Mouse (Mus musculus): ENCODE results near the gene Slc35e3. TPM values are rescaled to one million over a fixed set of nuclear protein-coding genes. Genes with fewer than 3 reads are reported as not detected.

The Slc35e3 gene
- polyA plus RNA-seq, 1 experiment from 2014 or later = 11.7 TPM

- Histone ChIP-seq H3K9me3 (no peaks in the 10 kb centered on the region), H3K4me2 (replicated peaks) (no peak overlapping the region), H3K27me3 (replicated peaks) (no peaks in the 10 kb centered on the region), H3K27ac (no peak overlapping the region), H3K36me3 (peaks cover 56% of the 10 kb centered on the region), H3K9ac (no peak overlapping the region), H3K4me1 (replicated peaks) (no peaks in the 10 kb centered on the region), H3K4me3 (replicated peaks) (no peak overlapping the region)
- no peak for ATAC-seq
- WGBS = 90% methylated on average over 6 of the region's 6 CpGs
Measured at GRCm38 (mm10) chr10:117701034-117701829, 44.9 kb downstream of the Slc35e3 start.

GRCm38 (mm10) chr10:117700450-117700849, 45.7 kb downstream of the Slc35e3 start:
- Histone ChIP-seq H3K36me3 (peaks cover 62% of the 10 kb centered on the region), H3K4me3 (replicated peaks) (no peak overlapping the region), H3K4me2 (replicated peaks) (no peak overlapping the region), H3K9ac (no peak overlapping the region), H3K9me3 (no peaks in the 10 kb centered on the region), H3K27me3 (replicated peaks) (no peaks in the 10 kb centered on the region), H3K27ac (no peak overlapping the region), H3K4me1 (replicated peaks) (no peaks in the 10 kb centered on the region)
- WGBS = 82% methylated on average over 1 of the region's 1 CpGs
- no peak for ATAC-seq

- no peak for ATAC-seq
- Histone ChIP-seq H3K9ac (no peak overlapping the region), H3K4me2 (replicated peaks) (no peak overlapping the region), H3K27ac (no peak overlapping the region), H3K4me1 (replicated peaks) (no peaks in the 10 kb centered on the region), H3K4me3 (replicated peaks) (no peak overlapping the region), H3K36me3 (peaks cover 60% of the 10 kb centered on the region), H3K9me3 (no peaks in the 10 kb centered on the region), H3K27me3 (replicated peaks) (no peaks in the 10 kb centered on the region)
- WGBS = 97% methylated on average over 4 of the region's 4 CpGs
Measured at GRCm38 (mm10) chr10:117699914-117700313, 46.3 kb downstream of the Slc35e3 start.

GRCm38 (mm10) chr10:117698313-117699138, 47.6 kb downstream of the Slc35e3 start:
- WGBS = 95% methylated on average over 10 of the region's 10 CpGs
- Histone ChIP-seq H3K9ac (no peak overlapping the region), H3K4me2 (replicated peaks) (no peak overlapping the region), H3K4me3 (replicated peaks) (no peak overlapping the region), H3K27ac (no peak overlapping the region), H3K36me3 (peaks cover 58% of the 10 kb centered on the region), H3K27me3 (replicated peaks) (no peaks in the 10 kb centered on the region), H3K9me3 (no peaks in the 10 kb centered on the region), H3K4me1 (replicated peaks) (no peaks in the 10 kb centered on the region)
- ATAC-seq = no peak

- no peak overlapping the region for H3K4me2 ChIP-seq (replicated peaks)
- WGBS = 97% methylated on average over 3 of the region's 3 CpGs
- no peak overlapping the region for H3K27ac ChIP-seq
- peaks cover 57% of the 10 kb centered on the region for H3K36me3 ChIP-seq
- H3K4me1 ChIP-seq (replicated peaks) = no peaks in the 10 kb centered on the region
- no peak overlapping the region for H3K9ac ChIP-seq
- no peaks in the 10 kb centered on the region for H3K27me3 ChIP-seq (replicated peaks)
- H3K9me3 ChIP-seq = no peaks in the 10 kb centered on the region
- no peak overlapping the region for H3K4me3 ChIP-seq (replicated peaks)
- no peak for ATAC-seq
Measured at GRCm38 (mm10) chr10:117697561-117698115, 48.5 kb downstream of the Slc35e3 start.

GRCm38 (mm10) chr10:117696827-117697560, 49.2 kb downstream of the Slc35e3 start:
- ATAC-seq = no peak
- WGBS = 89% methylated on average over 6 of the region's 6 CpGs

GRCm38 (mm10) chr10:117696021-117696826, 49.9 kb downstream of the Slc35e3 start:
- Histone ChIP-seq H3K9me3 (no peaks in the 10 kb centered on the region), H3K9ac (no peak overlapping the region), H3K4me2 (replicated peaks) (no peak overlapping the region), H3K4me1 (replicated peaks) (no peaks in the 10 kb centered on the region), H3K27ac (no peak overlapping the region), H3K36me3 (peaks cover 59% of the 10 kb centered on the region), H3K4me3 (replicated peaks) (no peak overlapping the region), H3K27me3 (replicated peaks) (no peaks in the 10 kb centered on the region)
- 89% methylated on average over 8 of the region's 8 CpGs for WGBS
- ATAC-seq = no peak

More at GRCm38 (mm10) chr10:117696827-117697560, 49.2 kb downstream of the Slc35e3 start:
- H3K4me3 ChIP-seq (replicated peaks) = no peak overlapping the region
- H3K36me3 ChIP-seq = peaks cover 59% of the 10 kb centered on the region
- no peak overlapping the region for H3K9ac ChIP-seq
- no peaks in the 10 kb centered on the region for H3K27me3 ChIP-seq (replicated peaks)
- H3K4me2 ChIP-seq (replicated peaks) = no peak overlapping the region
- no peaks in the 10 kb centered on the region for H3K4me1 ChIP-seq (replicated peaks)
- no peak overlapping the region for H3K27ac ChIP-seq
- no peaks in the 10 kb centered on the region for H3K9me3 ChIP-seq

GRCm38 (mm10) chr10:117695605-117696004, 50.6 kb downstream of the Slc35e3 start:
- Histone ChIP-seq H3K27me3 (replicated peaks) (no peaks in the 10 kb centered on the region), H3K4me3 (replicated peaks) (no peak overlapping the region), H3K4me1 (replicated peaks) (no peaks in the 10 kb centered on the region), H3K4me2 (replicated peaks) (no peak overlapping the region), H3K9me3 (no peaks in the 10 kb centered on the region), H3K36me3 (peaks cover 63% of the 10 kb centered on the region), H3K27ac (no peak overlapping the region), H3K9ac (no peak overlapping the region)
- WGBS = 93% methylated on average over 4 of the region's 4 CpGs
- ATAC-seq = no peak

- H3K4me1 ChIP-seq (replicated peaks) = no peaks in the 10 kb centered on the region
- WGBS = 94% methylated on average over 4 of the region's 4 CpGs
- H3K27ac ChIP-seq = no peak overlapping the region
Measured at GRCm38 (mm10) chr10:117695027-117695426, 51.1 kb downstream of the Slc35e3 start.

GRCm38 (mm10) chr10:117694255-117694953, 51.8 kb downstream of the Slc35e3 start:
- Histone ChIP-seq H3K4me3 (replicated peaks) (no peak overlapping the region), H3K27ac (no peak overlapping the region), H3K9ac (no peak overlapping the region), H3K4me2 (replicated peaks) (no peak overlapping the region), H3K4me1 (replicated peaks) (no peaks in the 10 kb centered on the region), H3K27me3 (replicated peaks) (no peaks in the 10 kb centered on the region), H3K36me3 (peaks cover 58% of the 10 kb centered on the region), H3K9me3 (no peaks in the 10 kb centered on the region)
- ATAC-seq = no peak
- WGBS = 97% methylated on average over 6 of the region's 6 CpGs

More at GRCm38 (mm10) chr10:117695027-117695426, 51.1 kb downstream of the Slc35e3 start:
- no peak overlapping the region for H3K4me2 ChIP-seq (replicated peaks)
- peaks cover 64% of the 10 kb centered on the region for H3K36me3 ChIP-seq
- no peak overlapping the region for H3K9ac ChIP-seq
- H3K4me3 ChIP-seq (replicated peaks) = no peak overlapping the region
- ATAC-seq = no peak
- no peaks in the 10 kb centered on the region for H3K9me3 ChIP-seq
- H3K27me3 ChIP-seq (replicated peaks) = no peaks in the 10 kb centered on the region

GRCm38 (mm10) chr10:117692953-117693352, 53.2 kb downstream of the Slc35e3 start:
- Histone ChIP-seq H3K9me3 (no peaks in the 10 kb centered on the region), H3K9ac (no peak overlapping the region)

More at GRCm38 (mm10) chr10:117692953-117693352, 53.2 kb downstream of the Slc35e3 start:
- Histone ChIP-seq H3K27ac (no peak overlapping the region), H3K4me1 (replicated peaks) (no peaks in the 10 kb centered on the region), H3K27me3 (replicated peaks) (no peaks in the 10 kb centered on the region), H3K4me2 (replicated peaks) (no peak overlapping the region), H3K36me3 (peaks cover 56% of the 10 kb centered on the region), H3K4me3 (replicated peaks) (no peak overlapping the region)
- ATAC-seq = no peak
- 93% methylated on average over 5 of the region's 5 CpGs for WGBS
